Mouse (Mus musculus) ES-E14 (cell line): ENCODE data around the gene Gng8. TPM values are rescaled to one million over a fixed set of nuclear protein-coding genes. Genes with fewer than 3 reads are reported as not detected.

Experiments
- DNase-seq: peaks from one replicate; pipeline ENCODE4 v3.0.0-alpha.2; 2013; ENCODE audit warnings: low read depth, low spot score
- H3K27ac ChIP-seq: 2 replicates; pipeline ENCODE4 v1.5.1; 2012; ENCODE audit warnings: low read depth, mild to moderate bottlenecking, low read length, moderate library complexity, mixed read lengths; ENCODE audit not compliant: poor library complexity, insufficient read depth, severe bottlenecking
- H3K36me3 ChIP-seq: 2 replicates; pipeline ENCODE4 v1.6.1; 2012; ENCODE audit warnings: mild to moderate bottlenecking, low read length, moderate library complexity, mixed read lengths; ENCODE audit not compliant: control insufficient read depth, poor library complexity, insufficient read depth, severe bottlenecking
- H3K4me1 ChIP-seq, 2 experiments: fragments of 150-350 bp in 1 of 2; sonication (generic) in 1 of 2; 2 replicates each; pipeline ENCODE4 v1.6.1; 2012; ENCODE audit warnings: low read length in 2 of 2, mild to moderate bottlenecking in 1 of 2, mixed read lengths in 1 of 2; ENCODE audit not compliant: control insufficient read depth in 2 of 2, insufficient read depth in 2 of 2, poor library complexity in 1 of 2
- H3K4me3 ChIP-seq, 2 experiments: fragments of 150-350 bp in 1 of 2; sonication (generic) in 1 of 2; 2 replicates each; pipeline ENCODE4 v1.5.1; 2012; ENCODE audit warnings: low read length in 2 of 2, low read depth in 1 of 2, mild to moderate bottlenecking in 1 of 2, mixed read lengths in 1 of 2; ENCODE audit not compliant: insufficient read depth in 1 of 2, poor library complexity in 1 of 2, severe bottlenecking in 1 of 2
- H3K9ac ChIP-seq: 2 replicates; pipeline ENCODE4 v1.6.1; 2012; ENCODE audit warnings: low read depth, mild to moderate bottlenecking, low read length, mixed read lengths; ENCODE audit not compliant: poor library complexity, insufficient read depth, severe bottlenecking
- H3K9me3 ChIP-seq: fragments of 150-350 bp; sonication (generic); 2 replicates; pipeline ENCODE4 v1.6.1; 2012; ENCODE audit warnings: low read depth, mild to moderate bottlenecking, low read length; ENCODE audit not compliant: control insufficient read depth, insufficient read depth
- CHD2 ChIP-seq: IDR thresholded peaks from 2 replicates; pipeline ENCODE4 v1.6.1; 2014; ENCODE audit warnings: mild to moderate bottlenecking, low read depth, low read length, inconsistent platforms
- HCFC1 ChIP-seq: IDR thresholded peaks from 2 replicates; pipeline ENCODE4 v1.6.1; 2012; ENCODE audit warnings: low read length, inconsistent platforms, borderline replicate concordance; ENCODE audit not compliant: insufficient read depth
- MAFK ChIP-seq: IDR thresholded peaks from 2 replicates; pipeline ENCODE4 v1.6.1; 2014; ENCODE audit warnings: mild to moderate bottlenecking, low read depth, low read length, inconsistent platforms; ENCODE audit not compliant: insufficient read depth
- ZC3H11A ChIP-seq: IDR thresholded peaks from 2 replicates; pipeline ENCODE4 v1.6.1; 2012; ENCODE audit warnings: low read depth, mild to moderate bottlenecking, inconsistent platforms, low read length, borderline replicate concordance
- ZNF384 ChIP-seq: IDR thresholded peaks from 2 replicates; pipeline ENCODE4 v1.6.1; 2012; ENCODE audit warnings: low read depth, low read length, inconsistent platforms
- in situ Hi-C, 2 experiments: fragments of 600-800 bp; cut with MboI; formaldehyde crosslinking; loops; one replicate each; pipeline ENCODE4 v1.15.1; 2025; ENCODE audit warnings: low sequenced_read_pairs in 2 of 2, inconsistent platforms in 1 of 2; ENCODE audit not compliant: unreplicated experiment in 2 of 2
- total RNA-seq: library from RNA; depleted of rRNA; stranded (reverse); fragments of 300-350 nt; gene quantifications from 2 replicates; pipeline ENCODE4 v1.2.3, GENCODE M21; 2012

Gng8 gene
- total RNA-seq, 1 experiment, result 1.0 TPM

DNA sequence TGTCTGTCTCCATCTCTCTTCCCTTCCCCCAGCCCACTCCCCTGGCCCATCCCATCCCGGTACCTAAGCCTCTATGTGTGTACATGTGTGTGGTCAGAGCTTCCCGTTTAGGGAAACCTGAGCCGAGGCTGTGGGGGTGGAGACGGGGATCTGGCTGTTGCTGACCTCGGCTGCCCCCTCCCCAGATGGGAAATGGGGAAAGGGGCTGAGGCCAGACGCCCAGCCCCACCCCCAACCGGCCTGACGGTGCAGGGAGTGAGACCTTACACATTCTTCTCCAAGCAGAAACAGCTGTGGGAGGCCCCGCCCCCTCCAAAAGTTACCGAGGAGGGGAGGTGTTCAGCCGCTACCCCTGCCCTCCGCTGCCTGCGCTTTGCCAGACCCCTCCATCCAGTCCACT lies 15.0 kb upstream of the Gng8 start:
- in situ Hi-C loops, result no loop called here
- Histone ChIP-seq H3K9ac (peak overlapping the region; percentile 46; the same call in 1 of the 2 replicates), H3K9me3 (no peaks in the 10 kb centered on the region), H3K36me3 (no peaks in the 10 kb centered on the region), H3K27ac (no peak overlapping the region), H3K4me3 (peak overlapping the region; percentile 80 to 95), H3K4me1 (peaks cover 7 to 11% of the 10 kb centered on the region in 2 experiments; a peak in 3 of 4 replicates)
- TF ChIP-seq MAFK (no peak), ZC3H11A (no peak), HCFC1 (no peak), CHD2 (no peak), ZNF384 (no peak)
- no peak for DNase-seq

DNA sequence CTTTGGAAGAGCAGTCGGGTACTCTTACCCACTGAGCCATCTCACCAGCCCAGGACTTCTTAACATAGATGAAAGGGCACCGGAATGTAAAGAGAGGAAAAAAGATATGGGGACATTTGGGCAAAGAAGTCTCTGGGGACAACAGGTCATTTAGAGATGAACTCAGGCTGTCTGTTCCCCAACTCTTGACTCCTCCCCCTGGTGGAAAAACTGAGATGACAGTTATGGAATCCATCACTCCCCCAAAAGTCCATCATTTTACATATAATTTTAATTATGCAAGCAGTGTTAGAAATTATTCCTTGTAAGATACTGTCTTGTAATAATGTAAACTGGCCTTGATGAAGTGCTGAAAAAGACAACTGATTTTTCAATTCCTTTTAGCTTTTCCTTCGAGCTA lies 13.9 kb upstream of the Gng8 start:
- in situ Hi-C loops, result no loop called here
- no peak overlapping the region for H3K4me3 ChIP-seq
- no peak for DNase-seq
- no peaks in the 10 kb centered on the region for H3K36me3 ChIP-seq
- H3K4me1 ChIP-seq, result peaks cover 7 to 11% of the 10 kb centered on the region in 2 experiments; a peak in 3 of 4 replicates
- no peaks in the 10 kb centered on the region for H3K9me3 ChIP-seq
- no peak for TF ChIP-seq ZC3H11A
- TF ChIP-seq HCFC1, result no peak
- H3K27ac ChIP-seq, result no peak overlapping the region
- no peak overlapping the region for H3K9ac ChIP-seq

DNA sequence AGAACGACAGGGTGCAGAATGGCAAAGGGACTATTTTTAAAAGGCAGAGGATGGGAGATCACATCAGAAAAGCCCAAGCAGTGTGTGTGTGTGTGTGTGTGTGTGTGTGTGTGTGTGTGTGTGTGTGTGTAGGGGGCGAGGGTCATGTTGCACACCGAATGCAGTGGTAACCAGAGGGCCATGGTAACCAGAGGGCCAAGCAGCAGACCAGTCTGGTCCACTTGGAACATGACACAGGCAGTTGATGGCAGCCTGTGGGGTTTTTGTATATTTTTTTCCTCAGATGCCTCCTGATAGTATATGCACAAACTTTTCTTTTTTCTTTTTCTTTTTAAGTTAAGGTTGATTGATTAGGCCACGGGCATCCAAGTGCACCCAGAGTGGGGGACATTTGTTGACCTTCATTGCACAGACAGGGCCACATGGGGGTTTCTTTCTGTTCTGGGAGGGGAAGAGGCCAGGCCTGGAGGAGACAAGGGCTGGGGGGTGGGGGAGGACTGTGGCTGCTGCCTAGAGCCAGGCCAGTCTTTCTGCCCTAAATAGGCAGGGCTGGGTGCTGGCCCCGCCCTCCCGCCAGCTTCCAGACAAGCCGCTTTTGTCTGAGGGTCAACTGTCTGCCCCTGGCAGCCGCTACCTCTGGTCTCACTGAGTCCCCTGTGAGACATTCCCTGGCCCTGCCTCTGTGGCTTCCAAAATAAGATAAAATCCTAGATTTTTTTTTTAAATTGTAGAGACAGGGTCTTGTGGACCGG lies 11.6 kb upstream of the Gng8 start:
- Histone ChIP-seq H3K36me3 (no peaks in the 10 kb centered on the region), H3K27ac (peak overlapping the region; percentile 92), H3K9me3 (no peaks in the 10 kb centered on the region), H3K4me1 (peaks cover 7 to 13% of the 10 kb centered on the region in 2 experiments; a peak in 3 of 4 replicates), H3K9ac (peak overlapping the region; percentile 43; the same call in 1 of the 2 replicates), H3K4me3 (peak overlapping the region in 1 of 2 experiments; percentile 35; a peak in 1 of 4 replicates)
- in situ Hi-C loops, result no loop called here
- TF ChIP-seq HCFC1 (no peak), MAFK (no peak), CHD2 (no peak), ZC3H11A (no peak), ZNF384 (no peak)
- DNase-seq, result no peak

DNA sequence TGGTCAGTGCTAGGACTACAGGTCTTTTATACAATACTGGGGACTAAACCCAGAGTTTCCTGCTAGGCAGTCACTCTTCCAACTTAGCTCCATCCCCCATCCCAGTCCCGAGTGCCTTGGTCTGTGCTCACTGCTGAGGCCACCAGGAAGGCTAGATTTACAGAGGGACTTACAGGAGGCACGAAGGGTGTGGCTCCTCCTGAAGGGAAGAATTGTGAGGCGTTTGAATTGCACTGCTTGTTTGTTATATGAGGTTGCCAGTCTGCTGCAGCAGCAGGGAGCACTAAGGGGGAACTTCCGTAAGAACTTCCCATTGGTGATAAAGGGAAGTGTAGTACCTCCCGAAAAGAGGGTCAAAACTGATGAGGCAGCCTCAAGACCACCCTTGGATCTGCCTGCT lies 11.0 kb upstream of the Gng8 start:
- H3K9ac ChIP-seq, result peak overlapping the region; percentile 43
- no peaks in the 10 kb centered on the region for H3K9me3 ChIP-seq
- H3K27ac ChIP-seq, result peak overlapping the region; percentile 92
- H3K4me3 ChIP-seq, result peak overlapping the region in 1 of 2 experiments; percentile 35; a peak in 2 of 4 replicates
- H3K36me3 ChIP-seq, result no peaks in the 10 kb centered on the region
- peaks cover 7 to 10% of the 10 kb centered on the region in 2 experiments; a peak in 3 of 4 replicates for H3K4me1 ChIP-seq
- DNase-seq, result no peak
- in situ Hi-C loops, result no loop called here
- TF ChIP-seq ZNF384, result no peak
- no peak for TF ChIP-seq CHD2
- TF ChIP-seq HCFC1, result no peak
- TF ChIP-seq ZC3H11A, result no peak
- no peak for TF ChIP-seq MAFK

DNA sequence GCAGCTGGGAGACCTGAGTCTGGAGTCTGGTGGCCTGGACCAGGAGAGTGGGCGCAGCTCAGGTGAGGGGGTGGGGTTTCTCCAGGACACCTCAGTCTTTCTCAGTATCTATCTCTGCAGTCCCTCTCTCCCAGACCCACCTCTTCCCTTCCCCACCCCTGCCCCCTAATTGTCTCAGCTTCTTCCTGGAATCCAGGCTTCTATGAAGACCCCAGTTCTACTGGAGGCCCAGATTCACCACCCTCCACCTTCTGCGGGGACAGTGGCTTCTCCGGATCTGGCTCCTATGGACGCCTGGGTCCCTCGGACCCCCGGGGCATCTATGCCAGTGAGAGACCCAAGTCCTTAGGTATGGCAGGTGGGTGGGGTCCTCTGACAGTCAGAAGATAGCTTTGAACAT lies 8.4 kb upstream of the Gng8 start:
- Histone ChIP-seq H3K9ac (no peak overlapping the region), H3K4me1 (peaks cover 3 to 19% of the 10 kb centered on the region in 2 experiments; a peak in 2 of 4 replicates), H3K27ac (no peak overlapping the region), H3K4me3 (no peak overlapping the region), H3K36me3 (peaks cover 6% of the 10 kb centered on the region; the same call in 1 of the 2 replicates), H3K9me3 (no peaks in the 10 kb centered on the region)
- in situ Hi-C loops, result no loop called here
- no peak for DNase-seq
- TF ChIP-seq ZNF384 (no peak), HCFC1 (no peak), MAFK (no peak), CHD2 (no peak), ZC3H11A (no peak)
